Mouse (Mus musculus): ENCODE data around the gene Dnajc28.

The Dnajc28 gene

DNA sequence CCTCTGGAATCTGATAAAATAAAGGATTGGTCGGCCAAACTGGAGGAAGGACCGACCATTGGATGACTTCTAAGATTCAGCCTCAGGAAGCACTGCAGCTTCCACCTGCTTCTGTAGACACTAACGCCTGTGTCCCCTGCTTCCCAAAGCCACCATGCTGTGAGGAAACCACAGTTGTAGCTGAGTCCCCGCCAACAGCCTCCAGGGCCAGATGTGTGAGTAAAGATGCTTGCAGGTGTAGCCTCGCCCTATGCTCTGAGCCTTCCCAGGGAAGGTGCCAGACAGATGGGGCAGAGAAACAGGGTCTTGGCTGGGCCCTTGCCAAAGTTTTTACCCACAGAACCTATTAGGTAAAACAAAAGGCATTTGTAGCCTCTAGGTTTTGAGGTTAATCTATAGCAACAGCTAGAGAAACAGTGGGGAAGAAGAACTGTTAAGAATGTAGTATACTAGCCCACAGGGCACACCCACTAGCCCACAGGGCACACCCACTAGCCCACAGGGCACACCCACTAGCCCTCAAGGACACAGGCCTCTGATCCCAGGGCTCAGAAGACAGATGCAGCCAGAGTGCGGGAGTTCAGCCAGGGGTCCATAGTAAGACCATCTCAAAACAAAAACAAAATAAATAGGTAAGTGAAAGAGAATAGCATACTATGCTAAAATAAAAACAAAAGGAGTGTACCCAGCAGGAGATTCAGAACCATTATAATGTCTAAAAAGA lies 30.9 kb downstream of the Dnajc28 start:
- no peak for DNase-seq

- no peak for DNase-seq
Measured at GRCm38 (mm10) chr16:91586244-91586643, 32.6 kb downstream of the Dnajc28 start.

GRCm38 (mm10) chr16:91585617-91586016 lies 33.2 kb downstream of the Dnajc28 start:
- no peak for DNase-seq

DNA sequence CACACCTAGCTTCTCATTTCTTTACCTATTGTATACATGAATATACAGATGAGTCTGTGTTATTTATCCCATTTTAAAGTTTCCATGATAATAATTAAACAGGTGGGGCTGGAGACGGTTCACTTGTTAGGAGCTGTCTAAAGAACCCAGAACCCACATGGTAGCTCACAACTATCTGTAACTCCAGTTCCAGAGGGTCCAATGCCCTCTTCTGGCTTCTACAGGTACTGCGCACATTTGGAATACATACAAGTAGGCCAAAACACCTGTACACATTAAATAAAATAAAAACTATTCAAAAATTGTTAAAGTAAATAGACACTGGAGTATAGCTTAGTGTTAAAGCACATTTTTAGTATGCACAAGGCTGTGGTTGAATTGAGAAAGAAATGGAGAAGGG lies 36.5 kb downstream of the Dnajc28 start:
- no peak for DNase-seq

DNA sequence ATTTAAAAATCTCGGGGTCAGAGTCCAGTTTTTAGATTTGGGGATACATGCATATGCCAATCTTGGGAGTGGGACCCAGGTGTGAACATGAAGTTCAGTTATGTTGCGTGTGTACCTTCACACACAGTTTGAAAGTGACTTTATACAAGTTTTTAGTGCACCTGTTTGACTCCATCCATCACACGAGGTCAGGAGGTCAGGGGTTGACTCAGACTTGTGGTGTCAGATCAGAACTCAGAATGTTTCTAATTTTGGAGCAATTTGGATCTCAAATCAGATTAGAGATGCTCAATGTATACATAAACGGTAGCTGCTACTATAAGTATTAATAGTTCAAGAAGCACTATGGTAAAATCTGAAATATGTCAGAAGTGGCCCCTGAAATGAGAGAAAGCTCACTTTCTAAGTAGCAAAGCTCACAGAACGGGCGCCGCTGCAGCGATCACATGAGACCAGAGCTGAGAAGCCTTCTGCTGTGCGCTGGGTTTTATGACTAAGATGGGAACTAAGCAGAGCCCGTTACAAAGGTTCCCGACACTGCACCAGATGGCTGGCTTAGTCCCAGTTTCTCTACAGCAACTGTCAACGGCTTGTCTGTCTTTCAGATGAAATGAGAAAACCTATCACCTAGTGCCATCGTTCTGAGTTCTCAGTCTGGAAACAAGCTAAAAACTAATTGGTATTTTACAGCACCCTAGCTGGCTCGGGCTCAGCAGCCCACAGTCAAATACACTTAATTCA lies 39.7 kb downstream of the Dnajc28 start:
- DNase-seq: no peak

DNA sequence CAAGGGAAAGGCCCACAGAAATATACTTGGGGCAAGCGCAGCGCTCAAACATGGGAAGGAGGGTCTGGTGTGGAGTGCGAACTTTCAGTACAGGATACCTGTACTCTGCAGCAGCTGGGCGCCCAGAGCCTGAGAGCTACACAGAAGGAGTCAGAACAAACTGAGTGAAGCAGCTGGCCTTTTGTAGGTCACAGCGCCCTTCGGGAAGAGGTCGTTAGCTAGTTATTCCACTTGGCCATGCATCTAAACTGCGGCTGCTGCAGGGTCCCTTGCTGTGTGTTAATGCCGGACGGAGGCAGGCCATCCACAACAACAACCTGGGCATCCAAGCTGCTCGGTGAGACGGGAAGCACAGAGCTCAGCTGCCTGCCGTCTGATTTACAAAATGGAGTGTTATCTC lies 43.7 kb downstream of the Dnajc28 start:
- DNase-seq: no peak

DNA sequence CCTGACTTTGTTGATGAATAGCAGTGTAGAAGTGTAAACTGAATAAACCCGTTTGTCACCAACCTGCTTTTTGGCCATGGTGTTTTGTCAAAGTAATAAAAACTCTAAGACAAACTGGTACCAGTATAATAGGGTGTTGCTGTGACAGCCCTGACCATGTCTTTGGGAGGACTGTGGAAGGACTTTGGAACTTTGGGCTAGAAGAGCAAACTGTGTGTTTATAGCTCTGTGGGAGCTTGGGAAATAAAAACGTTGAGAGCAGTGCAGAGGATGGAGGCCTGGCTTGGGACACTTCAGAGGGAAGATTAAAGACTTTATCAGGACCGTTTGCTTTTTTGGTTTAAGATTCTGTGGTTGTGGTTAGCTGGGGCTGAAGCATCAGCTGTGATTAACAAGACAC lies 47.7 kb downstream of the Dnajc28 start:
- DNase-seq: no peak

GRCm38 (mm10) chr16:91568960-91569359 lies 49.9 kb downstream of the Dnajc28 start:
- DNase-seq: no peak

DNA sequence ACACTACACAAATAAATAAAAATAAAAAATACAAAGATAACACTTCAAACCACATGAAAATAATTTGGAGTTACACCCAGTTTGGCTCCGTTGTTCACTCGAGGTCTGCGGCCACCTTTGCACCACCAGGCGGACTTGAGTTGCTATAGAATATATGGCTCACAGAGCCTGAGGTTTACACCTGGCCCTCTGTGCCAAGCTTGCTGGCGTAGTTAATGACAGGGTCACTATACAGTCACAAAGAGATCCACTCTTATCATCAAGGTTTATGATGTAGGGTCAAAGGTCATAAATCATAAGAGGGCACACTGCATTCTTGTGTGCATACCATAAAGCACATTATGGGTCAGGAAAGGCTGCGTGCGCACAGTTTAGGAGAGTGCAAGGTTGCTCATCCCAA lies 52.8 kb downstream of the Dnajc28 start:
- no peak for DNase-seq

GRCm38 (mm10) chr16:91565292-91565951 lies 53.4 kb downstream of the Dnajc28 start:
- no peak for DNase-seq

- no peak for DNase-seq
Measured at GRCm38 (mm10) chr16:91564580-91565291, 54.1 kb downstream of the Dnajc28 start.
